Mouse (Mus musculus) thymus, adult 2 months (tissue): ENCODE data around the gene Slc28a1.

Source experiments
- CTCF ChIP-seq: fragments of 200-500 bp; IDR thresholded peaks from 2 replicates; pipeline ENCODE4 v1.5.1; 2012; ENCODE audit warnings: mild to moderate bottlenecking, control low read depth, low read length, moderate library complexity, borderline replicate concordance; ENCODE audit not compliant: control insufficient read depth, poor library complexity, insufficient read depth; ENCODE audit errors: extremely low read depth
- POLR2A ChIP-seq: fragments of 200-500 bp; IDR thresholded peaks from 2 replicates; pipeline ENCODE4 v1.6.1; 2012; ENCODE audit warnings: mild to moderate bottlenecking, low read length, control low read depth, moderate library complexity; ENCODE audit not compliant: control insufficient read depth, poor library complexity, insufficient read depth; ENCODE audit errors: extremely low read depth

GRCm38 (mm10) chr7:81219321-81219720, 104.7 kb downstream of the Slc28a1 start:
- TF ChIP-seq POLR2A (no peak), CTCF (no peak)
